Mouse (Mus musculus): Measurements from ENCODE around the gene Ube2j1.

Ube2j1 gene

DNA sequence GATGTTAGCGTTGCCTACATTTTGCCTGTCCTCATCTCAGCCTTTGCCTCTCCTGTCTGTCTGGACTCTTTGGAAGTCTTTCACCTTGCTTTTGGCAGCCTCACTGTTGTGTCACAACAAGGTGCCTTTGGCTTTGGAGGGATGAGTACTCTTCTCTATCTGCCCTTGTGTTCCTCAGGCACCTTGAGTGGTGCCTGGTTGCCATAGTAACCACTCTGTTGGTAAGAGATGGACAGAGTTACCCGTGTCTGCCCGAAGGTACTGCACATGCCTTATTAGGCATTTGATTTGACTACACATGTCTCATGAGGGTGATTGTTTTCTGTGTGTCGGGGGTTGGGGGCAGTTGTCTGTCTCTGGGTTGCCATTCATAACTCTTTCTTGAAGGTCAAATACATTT, 18.7 kb upstream of the Ube2j1 start:
- DNase-seq (ENCODE audit: low spot score in 2 of 2), result no peak

DNA sequence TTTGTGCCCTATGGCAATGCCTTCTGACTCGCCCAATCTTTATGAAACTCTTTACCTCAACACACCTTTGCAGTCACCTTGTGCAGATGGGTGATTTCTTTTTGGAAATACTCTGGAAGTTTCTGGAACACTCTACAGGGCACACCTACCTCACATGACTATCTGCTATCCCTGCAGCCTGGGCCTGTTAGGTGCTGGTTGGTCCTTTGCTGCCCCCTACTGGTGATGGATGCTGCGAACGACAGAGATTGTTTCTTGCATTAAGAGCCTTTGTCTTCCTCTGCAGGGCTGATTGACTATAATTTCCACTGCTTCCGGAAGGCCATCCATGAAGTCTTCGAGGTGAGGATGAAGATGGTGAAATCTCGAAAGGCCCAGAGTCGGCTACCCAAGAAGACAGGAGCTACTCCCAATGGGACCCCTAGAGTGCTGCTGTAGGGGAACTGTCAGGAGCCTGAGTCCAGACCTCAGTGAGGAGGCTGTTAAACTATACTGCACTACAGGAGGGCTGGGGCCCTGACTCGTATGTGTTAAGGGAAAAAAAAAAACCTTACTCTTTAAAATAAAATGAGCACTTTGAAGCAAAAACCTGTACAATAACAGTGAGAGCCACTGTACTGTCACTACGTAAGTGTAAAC, 12.7 kb upstream of the Ube2j1 start:
- DNase-seq (ENCODE audit: low spot score in 2 of 2), result peak; percentile 82 to 92

DNA sequence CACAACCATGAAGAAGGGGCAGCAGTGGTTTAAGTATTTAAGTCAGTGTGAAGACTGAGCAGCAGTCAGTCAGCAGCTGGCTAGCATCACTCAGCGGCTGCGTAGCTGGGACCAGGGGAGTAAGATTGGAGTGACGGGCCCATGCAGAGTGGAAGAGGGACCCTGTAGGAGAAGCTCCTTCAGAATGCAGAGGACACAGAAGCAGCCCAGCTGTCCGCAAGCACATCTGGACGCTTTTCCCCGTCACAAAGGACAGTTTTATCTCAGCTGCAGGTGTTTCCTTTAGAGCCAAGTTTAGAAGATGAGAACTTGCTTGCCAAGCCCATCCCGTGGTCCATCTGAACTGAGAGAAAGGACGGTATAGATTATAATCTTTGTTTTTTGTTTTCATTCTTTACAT, 6.8 kb upstream of the Ube2j1 start:
- no peak for DNase-seq (ENCODE audit: low spot score in 2 of 2)

DNA sequence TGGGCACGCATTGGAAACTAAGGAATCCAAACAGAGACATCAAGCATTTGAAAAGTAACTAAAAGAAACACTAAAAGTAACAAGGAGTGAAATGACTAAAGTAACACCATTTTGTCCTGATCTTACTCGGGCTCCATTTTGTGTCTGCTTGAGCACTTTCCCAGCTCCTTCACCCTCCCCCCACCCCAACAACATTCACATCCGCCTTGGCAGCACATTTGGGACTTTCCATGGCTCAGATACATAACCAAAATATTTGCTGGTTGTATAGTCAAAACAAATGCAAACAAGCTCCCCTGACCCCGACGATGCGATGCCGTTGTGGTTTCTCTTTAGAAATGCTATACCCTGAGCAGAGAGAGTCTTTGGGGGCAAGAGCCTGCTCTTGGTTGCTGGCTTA, 2.1 kb upstream of the Ube2j1 start:
- no peak for DNase-seq (ENCODE audit: low spot score in 2 of 2)

DNA sequence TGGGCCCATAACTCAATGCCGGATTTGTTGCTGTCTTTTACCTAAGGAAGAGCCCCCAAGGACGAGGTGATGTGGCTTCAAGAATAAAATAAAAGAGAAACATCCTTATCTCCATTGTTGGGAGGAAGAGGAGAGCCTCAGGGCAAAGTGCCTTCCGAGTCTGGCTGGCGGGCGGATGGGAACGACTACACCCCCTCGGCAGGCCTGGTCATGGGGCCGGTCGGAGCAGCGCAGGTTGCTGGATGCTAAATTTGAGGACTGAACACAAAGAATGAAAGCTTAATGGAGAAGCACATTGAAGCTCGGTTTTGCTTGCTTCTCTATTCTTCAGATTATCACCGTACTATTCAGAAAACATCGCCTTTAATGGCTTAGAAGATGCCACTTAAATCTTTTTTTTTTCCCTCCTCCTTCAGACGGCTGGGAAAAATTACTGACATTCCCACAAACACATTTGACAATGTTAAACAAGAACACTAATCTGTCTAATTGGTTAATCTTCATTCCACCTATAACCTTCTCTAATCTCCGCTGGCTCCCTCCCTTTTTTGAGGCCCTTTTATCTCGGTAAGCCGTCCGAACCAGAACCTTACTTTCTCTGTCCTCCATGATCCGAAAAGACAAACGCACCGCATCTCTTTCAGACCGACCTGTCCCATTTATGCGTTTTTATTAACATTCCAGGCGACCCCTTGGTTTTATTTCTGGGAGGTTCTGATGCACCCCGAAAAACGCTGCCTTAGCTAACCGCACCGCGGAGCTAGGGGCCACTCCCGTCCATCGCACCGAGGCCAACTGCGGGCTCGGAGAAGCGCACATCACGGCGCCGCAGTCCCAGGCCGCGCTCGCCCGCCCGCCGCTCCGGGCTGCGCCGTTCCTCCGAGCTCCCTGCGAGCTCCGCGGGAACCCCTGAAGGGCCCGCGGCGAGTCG, 687 bp upstream of the Ube2j1 start:
- peak; percentile 4 to 44 for DNase-seq (ENCODE audit: low spot score in 2 of 2)

DNA sequence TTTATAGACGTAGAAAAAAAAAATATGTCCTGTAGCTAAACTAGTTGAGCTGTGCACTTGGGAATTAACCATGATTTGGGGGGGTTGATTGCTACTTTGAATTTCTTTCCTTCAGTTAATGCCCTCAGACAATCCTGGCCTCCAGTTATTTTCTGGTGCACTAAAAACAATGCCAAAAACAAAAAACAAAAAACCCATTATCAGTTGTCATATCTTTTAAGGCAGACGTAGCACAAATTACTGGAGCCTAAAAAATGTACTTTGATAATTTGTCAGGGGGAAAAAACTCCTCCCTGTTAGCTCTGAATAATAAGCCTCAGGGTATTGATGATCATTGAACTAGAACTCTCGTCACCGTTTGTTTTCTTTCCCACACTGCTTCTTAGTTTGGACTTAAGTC, 829 bp downstream of the Ube2j1 start:
- DNase-seq (ENCODE audit: low spot score in 2 of 2), result no peak

DNA sequence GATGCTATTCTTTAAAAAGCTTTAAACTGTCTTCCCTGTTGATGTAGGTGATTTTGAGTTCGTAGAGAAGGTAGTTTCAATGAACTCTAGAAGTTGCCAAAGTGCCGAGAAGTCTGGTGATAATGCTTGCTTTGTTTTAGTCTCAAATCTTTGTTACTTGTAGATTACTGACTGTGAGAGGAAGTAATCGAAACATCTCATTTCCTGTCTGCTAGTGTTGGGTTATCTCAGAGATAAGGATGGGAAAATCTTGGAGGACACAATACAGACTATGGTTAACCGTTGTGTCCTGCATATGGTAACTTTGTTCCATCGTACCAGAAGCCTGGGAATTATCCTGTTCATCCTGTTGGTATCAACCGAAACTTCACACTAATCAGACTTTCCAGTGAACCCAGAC, 2.3 kb downstream of the Ube2j1 start:
- DNase-seq (ENCODE audit: low spot score in 2 of 2), result no peak

DNA sequence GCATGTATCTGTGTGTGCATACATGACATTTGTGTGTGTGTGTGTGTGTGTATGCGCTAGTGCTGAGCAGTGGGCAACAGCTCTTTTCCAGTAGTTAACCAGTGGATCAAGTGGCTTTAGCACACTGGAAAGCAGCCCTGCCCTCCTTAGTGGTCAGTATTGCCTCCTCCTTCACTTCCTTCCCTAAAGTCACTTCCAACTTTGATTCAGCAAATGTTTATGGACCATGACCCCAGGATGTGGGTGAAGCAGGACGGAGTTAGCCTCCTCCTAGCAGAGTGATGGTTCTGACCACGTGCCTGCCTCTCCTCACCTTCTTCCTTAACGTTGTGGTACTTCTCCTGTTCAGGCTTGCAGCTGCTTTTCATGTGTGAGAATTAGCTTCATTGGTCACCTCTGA, 8.6 kb downstream of the Ube2j1 start:
- no peak for DNase-seq (ENCODE audit: low spot score in 2 of 2)

DNA sequence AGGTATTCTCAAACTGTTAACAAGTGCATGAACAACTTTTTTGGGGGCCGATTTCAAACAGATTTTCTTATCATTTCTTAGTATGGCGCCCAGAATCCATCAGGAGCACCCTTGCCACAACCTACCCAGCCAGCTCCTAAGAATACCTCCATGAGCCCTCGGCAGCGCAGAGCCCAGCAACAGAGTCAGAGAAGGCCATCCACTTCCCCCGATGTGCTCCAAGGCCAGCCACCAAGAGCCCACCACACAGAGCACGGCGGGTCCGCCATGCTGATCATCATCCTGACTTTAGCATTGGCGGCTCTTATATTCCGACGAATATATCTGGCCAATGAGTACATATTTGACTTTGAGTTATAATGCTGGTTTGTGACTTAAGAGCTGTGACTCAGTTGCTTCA, 18.4 kb downstream of the Ube2j1 start:
- DNase-seq (ENCODE audit: low spot score in 2 of 2), result no peak

DNA sequence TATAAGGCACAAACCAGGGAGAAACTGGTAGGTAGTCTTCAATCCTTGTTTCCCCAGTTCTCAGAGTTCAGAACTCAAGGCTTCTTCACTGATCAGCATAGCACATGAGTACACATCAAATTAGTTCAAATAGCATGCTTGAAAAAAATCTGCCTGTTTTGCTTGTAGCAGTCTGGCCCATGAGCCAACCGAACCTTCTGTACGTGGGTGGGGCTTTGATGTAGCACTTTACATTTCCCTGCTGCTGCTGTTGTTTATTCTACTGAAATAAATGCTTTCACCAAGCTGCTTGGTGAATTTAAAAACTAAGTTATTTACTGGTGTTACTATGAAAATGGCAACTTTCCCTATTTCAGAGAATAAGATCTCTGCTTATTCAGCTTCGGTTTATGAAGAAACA, 20.8 kb downstream of the Ube2j1 start:
- DNase-seq (ENCODE audit: low spot score in 2 of 2), result no peak

DNA sequence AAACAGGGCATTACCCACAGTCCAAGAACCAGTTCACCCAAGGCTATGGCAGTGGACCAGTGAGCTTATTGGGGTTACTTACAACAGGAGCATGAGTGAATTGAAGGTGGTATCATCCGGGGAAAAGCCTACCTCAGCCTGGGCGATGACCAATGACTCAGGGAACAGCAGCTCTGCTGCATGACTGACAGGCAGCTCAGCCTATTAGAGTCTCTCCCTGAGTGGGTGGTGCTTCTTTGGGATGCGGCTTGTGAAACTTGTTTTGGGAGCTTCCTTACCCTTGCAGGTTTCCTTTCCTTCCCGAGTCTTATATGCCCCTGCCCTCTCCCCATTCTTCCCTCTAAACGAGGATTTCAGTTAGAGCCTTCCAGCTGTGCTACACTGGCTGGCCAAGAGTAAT, 21.4 kb downstream of the Ube2j1 start:
- DNase-seq (ENCODE audit: low spot score in 2 of 2), result no peak

DNA sequence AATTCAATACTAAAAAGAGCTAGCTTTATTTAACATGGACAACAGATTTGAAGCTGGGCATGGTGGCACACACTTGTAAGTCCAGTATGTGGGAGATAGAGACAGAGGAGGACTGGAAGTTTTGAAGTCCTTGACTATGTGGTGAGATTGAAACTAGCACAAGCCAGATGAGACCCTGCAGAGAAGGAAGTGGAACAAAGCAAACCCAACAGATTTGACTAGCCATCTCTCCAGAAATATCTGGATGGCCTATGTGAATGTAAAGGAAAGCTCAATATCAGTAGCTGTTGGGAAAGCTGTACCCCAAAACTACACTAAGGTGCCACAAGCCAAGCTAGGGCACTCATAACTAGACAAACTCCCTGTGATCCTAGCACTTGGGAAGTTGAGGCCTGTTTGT, 23.2 kb downstream of the Ube2j1 start:
- DNase-seq (ENCODE audit: low spot score in 2 of 2), result no peak

DNA sequence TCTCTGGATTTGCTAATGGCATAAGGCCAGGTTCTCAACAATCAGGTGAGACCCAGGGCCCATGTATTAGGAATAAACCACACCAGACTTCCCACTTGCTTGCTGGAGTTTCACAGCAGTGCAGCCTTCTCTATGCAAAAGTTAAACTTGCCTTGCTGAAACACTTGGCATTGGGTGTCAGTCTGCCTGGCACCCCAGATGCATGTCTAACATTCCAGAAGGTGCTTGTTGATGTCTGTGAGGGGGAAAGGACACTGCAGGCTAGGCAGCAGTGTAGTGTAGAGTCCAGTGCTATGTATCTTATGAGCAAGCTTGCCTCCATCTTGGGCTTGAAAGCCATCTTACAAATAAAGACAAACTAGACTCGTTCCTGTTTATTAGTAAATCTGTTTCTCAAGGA, 25.1 kb downstream of the Ube2j1 start:
- no peak for DNase-seq (ENCODE audit: low spot score in 2 of 2)

DNA sequence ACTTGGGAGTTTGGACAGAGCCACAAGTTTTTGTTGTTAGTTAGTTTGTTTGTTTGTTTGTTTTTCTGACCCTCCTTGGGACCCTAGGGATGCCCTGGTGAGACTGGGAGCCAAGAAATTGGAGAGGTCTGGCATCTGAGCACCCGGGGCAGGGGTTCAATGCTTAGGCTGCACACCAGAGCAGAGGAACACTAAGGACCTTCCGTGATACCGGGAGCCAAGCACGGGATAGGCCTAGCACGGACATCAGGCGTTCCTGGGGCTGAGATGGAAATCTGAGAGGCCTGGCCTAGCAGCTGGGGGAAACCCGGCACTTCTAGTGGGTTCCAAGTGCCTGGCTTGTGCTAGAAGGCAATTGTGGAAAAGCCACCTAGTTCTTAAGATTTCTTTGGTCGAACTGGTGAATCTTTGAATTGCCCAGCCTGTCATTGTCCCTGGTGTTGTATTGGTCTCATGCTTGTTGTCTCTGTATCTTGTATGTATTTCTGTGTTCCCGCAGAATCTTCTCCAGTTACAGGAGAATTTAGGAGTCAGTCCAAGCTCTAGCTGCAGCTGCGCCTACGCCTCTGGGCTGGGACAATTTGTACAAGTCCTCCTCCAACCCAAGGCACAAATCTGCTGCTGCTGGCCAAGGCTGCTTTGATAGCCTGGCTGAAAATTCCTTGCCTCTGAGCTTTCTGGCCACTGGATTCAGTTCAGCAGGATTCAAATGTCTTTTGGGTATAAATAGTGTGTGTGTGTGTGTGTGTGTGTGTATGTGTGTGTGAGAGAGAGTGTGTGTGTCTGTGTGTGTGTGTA, 26.9 kb downstream of the Ube2j1 start:
- DNase-seq (ENCODE audit: low spot score in 2 of 2), result no peak

DNA sequence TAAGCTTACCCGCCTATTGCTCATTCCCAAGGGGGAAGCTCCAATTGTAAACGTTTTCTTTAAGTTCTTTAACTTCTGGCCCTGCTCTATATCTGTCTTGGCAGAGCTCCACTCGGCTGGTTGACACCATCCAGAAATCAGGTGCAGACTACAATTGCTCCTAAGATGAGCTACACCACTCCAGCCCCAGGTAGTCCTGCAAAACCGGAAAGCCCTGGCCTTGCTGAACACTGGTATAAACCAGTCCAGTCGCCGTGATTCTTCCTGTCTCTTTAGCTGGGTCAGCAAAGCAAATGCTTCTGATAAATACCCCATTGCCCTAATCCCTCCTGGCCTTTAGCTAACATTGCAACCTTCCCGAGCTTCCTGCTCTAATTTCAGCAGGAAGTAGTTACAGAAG, 29.9 kb downstream of the Ube2j1 start:
- no peak for DNase-seq (ENCODE audit: low spot score in 2 of 2)

DNA sequence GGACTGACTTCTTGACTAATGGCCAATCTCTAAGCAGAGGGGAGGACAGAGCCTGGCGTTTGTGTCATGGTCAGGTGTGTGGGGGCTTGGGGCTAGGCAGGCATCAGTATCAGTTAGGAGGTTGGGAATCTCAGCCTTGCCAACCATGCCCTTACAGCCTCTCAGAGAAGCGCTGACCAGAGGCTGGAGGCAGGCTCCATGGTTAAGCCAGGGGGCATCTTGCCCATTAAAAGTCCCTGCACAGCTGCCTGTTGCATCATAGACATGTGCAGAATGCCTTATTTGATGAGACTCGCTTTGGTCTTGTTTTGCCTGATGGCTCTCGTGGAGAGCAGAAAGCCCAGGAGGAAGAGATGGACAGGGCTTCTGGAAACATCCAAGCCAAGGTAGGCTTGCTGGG, 31.8 kb downstream of the Ube2j1 start, which contains the start of gene Gabrr2:
Gene Gabrr2, plus strand, starts transcription at position 19 of the 400 bp plus-strand sequence.
- no peak for DNase-seq (ENCODE audit: low spot score in 2 of 2)

DNA sequence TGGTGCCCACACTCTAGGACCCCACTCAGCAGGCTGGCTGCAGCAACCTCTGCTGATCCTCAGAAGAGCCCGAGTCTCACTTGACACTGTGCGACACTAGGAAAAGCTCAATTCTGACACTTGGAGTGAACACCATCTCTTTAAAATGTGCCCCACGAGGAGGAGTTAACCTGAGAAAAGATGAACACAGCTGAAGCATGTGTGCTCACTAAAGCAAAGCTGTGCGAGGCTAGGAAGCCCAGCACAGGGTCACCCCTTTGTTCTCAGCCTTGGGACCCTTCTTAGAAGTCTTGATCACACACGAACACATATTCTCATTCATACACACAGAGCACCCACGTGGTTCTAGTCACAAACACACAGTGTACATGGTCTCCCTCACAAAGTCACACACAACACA, 33.8 kb downstream of the Ube2j1 start:
- DNase-seq (ENCODE audit: low spot score in 2 of 2), result no peak

DNA sequence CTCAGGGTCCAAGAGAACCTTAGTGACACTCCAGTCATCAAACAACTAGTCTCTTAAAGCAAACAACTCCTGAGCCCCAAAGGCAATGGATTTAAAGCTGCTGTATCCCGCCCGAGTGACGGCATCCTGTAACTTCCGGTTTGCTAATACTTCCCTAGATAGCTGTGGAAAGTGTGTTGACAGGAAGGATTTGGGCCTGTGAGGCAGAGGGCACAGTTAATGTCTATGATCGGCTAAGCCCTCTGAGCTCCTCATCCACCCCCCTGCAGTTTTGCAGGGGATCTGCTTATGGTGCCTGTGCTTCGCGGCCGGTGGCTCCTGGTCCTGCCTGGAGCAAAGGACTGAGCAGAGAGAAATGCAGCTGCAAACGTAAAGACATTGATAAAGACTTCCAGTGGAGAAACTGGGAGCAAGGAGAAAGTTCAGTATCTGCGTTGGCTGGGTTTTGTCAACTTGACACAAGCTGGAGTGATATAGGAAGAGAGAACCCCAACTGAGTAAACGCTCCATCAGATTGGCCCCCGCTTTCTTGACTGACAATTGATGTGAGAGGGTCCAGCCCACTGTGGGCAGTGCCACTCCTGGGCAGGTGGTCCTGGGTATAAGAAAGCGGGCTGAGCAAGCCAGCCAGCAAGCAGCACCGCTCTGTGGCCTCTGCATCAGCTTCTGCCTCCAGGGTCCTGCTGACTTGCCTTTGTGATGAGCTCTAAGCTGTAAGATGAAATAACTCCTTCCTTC, 35.2 kb downstream of the Ube2j1 start:
- no peak for DNase-seq (ENCODE audit: low spot score in 2 of 2)

DNA sequence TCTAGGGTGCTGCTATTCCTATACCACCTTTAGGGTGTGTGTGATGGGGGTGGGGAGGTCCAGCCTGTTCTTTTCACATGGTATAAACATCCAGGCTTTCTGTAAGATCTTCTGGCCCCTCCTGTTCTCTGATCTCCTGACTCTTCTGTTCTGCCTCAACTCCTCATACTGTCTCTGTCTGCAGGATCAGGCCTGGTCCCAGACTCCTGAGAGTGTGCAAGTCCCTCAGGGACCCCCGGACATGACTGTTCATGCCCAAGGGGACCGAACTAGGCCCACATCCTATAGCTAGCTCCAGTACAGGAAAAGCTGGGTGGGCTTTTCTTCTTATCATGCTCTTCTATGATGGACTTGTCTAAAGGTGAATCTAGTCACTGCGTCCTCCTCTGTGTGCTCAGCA, 36.1 kb downstream of the Ube2j1 start:
- no peak for DNase-seq (ENCODE audit: low spot score in 2 of 2)

DNA sequence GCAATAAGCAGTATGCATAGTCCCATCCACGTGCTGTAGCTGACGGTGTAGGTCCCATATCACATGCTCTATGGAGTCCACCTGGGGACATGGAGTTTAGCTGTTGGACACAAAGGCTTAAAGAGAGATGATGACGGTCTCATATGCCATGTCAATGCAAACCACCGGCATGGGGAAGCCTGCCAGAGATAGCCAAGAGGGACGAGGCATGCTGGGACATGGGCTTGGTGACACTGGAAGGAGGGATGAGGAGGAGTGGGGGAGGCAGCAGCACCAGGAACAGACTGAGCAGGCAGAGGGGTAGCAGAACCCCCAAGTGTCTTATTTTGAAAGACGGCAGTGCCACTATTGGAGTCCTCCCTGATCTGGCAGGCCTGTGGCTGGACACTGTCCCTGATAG, 36.6 kb downstream of the Ube2j1 start:
- DNase-seq (ENCODE audit: low spot score in 2 of 2), result no peak

DNA sequence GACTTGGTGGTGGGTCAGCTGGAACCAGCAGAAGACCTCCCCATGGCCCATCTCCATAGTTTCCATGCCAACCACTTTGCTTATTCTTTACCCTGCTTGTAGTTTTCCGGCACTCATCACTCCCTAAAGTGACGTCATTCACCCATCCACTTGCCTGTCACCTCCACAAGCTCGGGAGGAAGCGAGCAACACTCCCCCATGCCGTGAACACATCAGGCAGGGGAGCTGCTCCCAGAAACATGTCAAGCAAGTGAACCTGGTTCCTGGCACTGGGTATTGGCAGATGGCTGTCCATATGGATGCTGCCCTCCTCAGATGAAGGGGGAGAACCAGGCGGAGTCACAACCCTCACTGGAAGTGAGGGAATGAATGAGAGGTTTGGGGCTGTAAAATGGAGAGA, 37.7 kb downstream of the Ube2j1 start:
- DNase-seq (ENCODE audit: low spot score in 2 of 2), result no peak

DNA sequence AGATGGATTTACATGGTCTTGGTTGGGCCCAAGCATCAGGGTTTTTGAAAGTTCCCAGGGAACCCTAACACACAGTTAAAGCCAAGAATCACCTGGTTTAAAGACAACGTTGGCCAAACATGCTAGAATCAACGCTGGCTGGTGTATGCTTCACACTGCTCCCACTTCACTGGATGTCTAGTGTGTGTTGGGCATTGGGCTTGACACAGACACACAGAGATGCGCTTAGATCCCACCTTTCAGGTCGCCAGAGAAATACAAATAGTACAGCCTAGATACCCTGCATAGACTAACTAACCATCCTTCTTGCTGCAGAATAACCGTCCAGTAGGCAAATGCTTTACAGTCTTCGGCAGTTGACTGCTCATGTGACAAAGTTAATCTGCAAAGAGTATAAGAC, 39.1 kb downstream of the Ube2j1 start:
- DNase-seq (ENCODE audit: low spot score in 2 of 2), result no peak
